Mouse (Mus musculus) v-Abl transformed pro-B cells (cell line): ENCODE measurements around the gene Olfr1459.

Experiments used
- in situ Hi-C, 2 experiments: fragments of 400-800 bp; cut with MboI; formaldehyde crosslinking; loops; one replicate each; pipeline ENCODE4 v1.15.1; 2025; ENCODE audit not compliant: unreplicated experiment in 2 of 2

Gene Olfr1459

GRCm38 (mm10) chr19:13149449-13149848 is at the start of gene Olfr1459:
Gene Olfr1459, minus strand, starts transcription at chr19:13149549.
- in situ Hi-C loops: no loop called here

- in situ Hi-C loops: no loop called here
Measured at GRCm38 (mm10) chr19:13185434-13185833, 36.1 kb upstream of the Olfr1459 start, which contains the start of gene Olfr1462. Gene Olfr1462, plus strand, starts transcription at chr19:13185734.

- in situ Hi-C loops: no loop called here
Measured at GRCm38 (mm10) chr19:13162700-13163099, 13.4 kb upstream of the Olfr1459 start, which contains the start of gene Olfr1461. Gene Olfr1461, plus strand, starts transcription at chr19:13163000.

GRCm38 (mm10) chr19:13106675-13107074 is 42.7 kb downstream of the Olfr1459 start, which contains the start of gene Olfr1458:
Gene Olfr1458, minus strand, starts transcription at chr19:13106775.
- in situ Hi-C loops: no loop called here

- in situ Hi-C loops: no loop called here
Measured at GRCm38 (mm10) chr19:13097791-13098190, 51.6 kb downstream of the Olfr1459 start, which contains the start of gene Olfr1457. Gene Olfr1457, minus strand, starts transcription at chr19:13097891.

GRCm38 (mm10) chr19:13093908-13094307 is 55.4 kb downstream of the Olfr1459 start:
- in situ Hi-C loops: no loop called here
